11 mouse cellular contexts compared by ENCODE assay signal in the genomic region with DNA sequence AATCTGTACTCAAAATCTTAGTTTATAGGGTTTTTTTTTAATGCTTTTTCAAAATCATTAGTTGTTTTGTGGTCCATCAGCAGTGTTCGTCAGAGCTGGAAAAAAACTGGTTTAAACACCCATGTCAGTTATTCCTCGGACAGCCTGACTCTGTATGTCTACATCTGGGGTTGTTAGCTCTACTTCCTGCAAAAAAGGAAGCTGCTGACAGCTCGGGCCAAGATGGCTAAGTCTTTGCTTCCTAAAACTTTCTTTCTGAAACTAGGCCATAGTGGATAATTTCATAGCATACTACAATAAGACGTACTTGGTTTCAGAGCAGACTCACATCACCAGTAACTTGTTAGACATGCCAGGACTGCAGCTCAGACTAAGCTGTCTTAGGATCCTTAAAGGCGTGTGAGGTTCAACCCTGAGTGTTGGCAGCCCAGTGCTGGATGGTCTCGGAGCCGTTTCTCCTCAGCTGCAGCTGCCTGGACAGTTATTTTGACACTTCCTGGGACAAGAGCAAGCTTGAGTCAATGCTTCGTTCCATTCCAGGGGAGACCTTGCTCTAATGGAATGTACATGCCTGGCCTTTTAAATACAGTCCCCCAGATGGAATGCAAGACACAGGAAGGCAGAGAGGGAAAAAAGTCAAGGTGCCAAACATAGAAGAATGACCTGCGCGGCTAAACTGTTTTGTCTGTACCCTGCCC.
A peak's percentile ranks its signal among the peaks of the same experiment; 100 is the strongest.
DNase-seq lines count a peak whose midpoint lies in the region; ATAC-seq and TF ChIP-seq lines count a peak whose summit lies in the region.
"Had no signal": no experiment of that assay in that cellular context is flagged by ENCODE, and none has a peak within 500 bp of the region (broad histone marks: within the 10 kb centered on the region; RNA-seq: fewer than 3 reads in every experiment).

No protein-coding gene starts in this region.

- no peak for ATAC-seq in inflammation-experienced regulatory T-cells, adult 6 months

- H3K27me3 ChIP-seq in heart, embryonic 10.5 days (ENCODE audit: insufficient read depth, poor library complexity, severe bottlenecking) = no peaks in the 10 kb centered on the region
- H3K27me3 ChIP-seq: liver, embryonic 13.5 days had no signal

- H3K9me3 ChIP-seq in heart, embryonic 10.5 days = no peaks in the 10 kb centered on the region
- H3K9me3 ChIP-seq: liver, embryonic 13.5 days had no signal

- peaks cover 2% of the 10 kb centered on the region; the same call in 1 of the 2 replicates for H3K36me3 ChIP-seq in heart, embryonic 10.5 days
- H3K36me3 ChIP-seq: liver, embryonic 13.5 days had no signal

- no peak for TF ChIP-seq CTCF in gastrocnemius, adult 2 months (IDR thresholded peaks at IDR 0.05)

- peak; percentile 94 for DNase-seq in heart, adult 11 months
- DNase-seq in heart, embryonic 10.5 days (ENCODE audit: low spot score) = no peak
- DNase-seq in gastrocnemius, adult 2 months = peak; percentile 37
- DNase-seq in heart, postnatal 10 days = peak; percentile 60 to 64
- peak; percentile 33 for DNase-seq in lung, postnatal 36 days
- no peak for DNase-seq in adrenal gland, postnatal 14 days
- DNase-seq in frontal cortex, adult 2 months (ENCODE audit: extremely low spot score in 1 of 2, low spot score in 1 of 2) = no peak
- DNase-seq: B cell, adult 2 months; liver, embryonic 13.5 days; spleen, adult 18-20 months had no signal

- intact Hi-C loops in gastrocnemius, adult 2 months (cut with DNase I) = no loop called here
- intact Hi-C loops in heart, postnatal 10 days (cut with DNase I) = no loop called here

- H3K27ac ChIP-seq in heart, embryonic 10.5 days = no peak overlapping the region
- H3K27ac ChIP-seq in gastrocnemius, adult 2 months = peak overlapping the region; percentile 67
- H3K27ac ChIP-seq: liver, embryonic 13.5 days had no signal

- 57% methylated on average over 10 of the region's 10 CpGs for WGBS in heart, embryonic 10.5 days

- 0 out of 2 replicates have a peak, but pooled peaks cover 4% of the 10 kb centered on the region for H3K4me1 ChIP-seq in heart, embryonic 10.5 days
- H3K4me1 ChIP-seq: liver, embryonic 13.5 days had no signal

- no peak overlapping the region for H3K4me3 ChIP-seq in heart, embryonic 10.5 days
- H3K4me3 ChIP-seq in gastrocnemius, adult 2 months = 0 out of 2 replicates have a peak overlapping the region, but pooled peaks have one; percentile 9
- H3K4me3 ChIP-seq: liver, embryonic 13.5 days had no signal

Comparison
In these comparisons a context has a peak if more than half of its experiments do, and no peak if none do; other contexts are left out.
1. DNase-seq: peak in heart, adult 11 months (single experiment), gastrocnemius, adult 2 months (single experiment), heart, postnatal 10 days (2 of 2) and lung, postnatal 36 days (single experiment); none in heart, embryonic 10.5 days (single experiment), adrenal gland, postnatal 14 days (single experiment) and frontal cortex, adult 2 months (0 of 2).